Mouse (Mus musculus) liver, adult 2 months (tissue): ENCODE results near the gene Rpgrip1. TPM values are rescaled to one million over a fixed set of nuclear protein-coding genes. Genes with fewer than 3 reads are reported as not detected.
A peak's percentile ranks its signal among the peaks of the same experiment; 100 is the strongest.
"Not testable (repeated sequence)": the region's sequence is repeated elsewhere in the genome, so short reads cannot be mapped to it uniquely, and the experiment has no call there.

Experiments used
- DNase-seq: peaks from one replicate; pipeline ENCODE4 v3.0.0-alpha.2; 2011; ENCODE audit warnings: low read depth, low spot score; ENCODE audit errors: extremely low read depth
- H3K27ac ChIP-seq: fragments of 200-500 bp; replicated peaks from 2 replicates; pipeline ENCODE4 v1.5.1; 2012; ENCODE audit warnings: low read depth, mild to moderate bottlenecking, control low read depth, inconsistent platforms, low read length; ENCODE audit not compliant: insufficient read depth
- H3K27me3 ChIP-seq: fragments of 200-500 bp; 2 replicates; pipeline ENCODE4 v1.6.1; 2012; ENCODE audit warnings: mild to moderate bottlenecking, moderate library complexity, low read length, inconsistent platforms; ENCODE audit not compliant: control insufficient read depth, insufficient read depth
- H3K36me3 ChIP-seq: fragments of 200-500 bp; 2 replicates; pipeline ENCODE4 v1.6.1; 2012; ENCODE audit warnings: low read length, inconsistent platforms; ENCODE audit not compliant: control insufficient read depth, insufficient read depth
- H3K4me1 ChIP-seq: fragments of 200-500 bp; 2 replicates; pipeline ENCODE4 v1.6.1; 2011; ENCODE audit warnings: low read length; ENCODE audit not compliant: control insufficient read depth, insufficient read depth
- H3K4me3 ChIP-seq: fragments of 200-500 bp; 2 replicates; pipeline ENCODE4 v1.5.1; 2011; ENCODE audit warnings: low read depth, mild to moderate bottlenecking, control low read depth, low read length, moderate library complexity; ENCODE audit not compliant: insufficient read depth
- H3K79me2 ChIP-seq: fragments of 200-500 bp; 2 replicates; pipeline ENCODE4 v1.6.1; 2012; ENCODE audit warnings: inconsistent platforms, mild to moderate bottlenecking, low read length, moderate library complexity; ENCODE audit not compliant: control insufficient read depth, insufficient read depth
- H3K9ac ChIP-seq: fragments of 200-500 bp; 2 replicates; pipeline ENCODE4 v1.6.1; 2012; ENCODE audit warnings: low read depth, mild to moderate bottlenecking, control low read depth, inconsistent platforms, low read length
- CTCF ChIP-seq: fragments of 200-500 bp; IDR thresholded peaks from 2 replicates; pipeline ENCODE4 v1.5.1; 2011; ENCODE audit warnings: low read depth, low read length, control low read depth
- POLR2A ChIP-seq: fragments of 200-500 bp; IDR thresholded peaks from 2 replicates; pipeline ENCODE4 v1.6.1; 2011; ENCODE audit warnings: low read length, control low read depth; ENCODE audit not compliant: insufficient read depth; ENCODE audit errors: extremely low read depth
- WGBS: fragments of 180-500 bp; shearing (Covaris S2); methylation state at CpG from one replicate; pipeline ENCODE4 v1.1.7; 2018; 5-methylcytosine and 5-hydroxymethylcytosine counted together
- polyA plus RNA-seq: library from polyadenylated mRNA; depleted of rRNA; stranded (reverse); fragments of >200 nt; gene quantifications from 2 replicates; pipeline ENCODE4 v1.2.3, GENCODE M21; 2012
- total RNA-seq: library from RNA; depleted of rRNA; stranded (reverse); fragments of >200 nt; gene quantifications from 2 replicates; pipeline ENCODE4 v1.2.3, GENCODE M21; 2014

Gene Rpgrip1
- total and polyA plus RNA-seq, 2 experiments: 0.50 to 0.55 TPM

DNA sequence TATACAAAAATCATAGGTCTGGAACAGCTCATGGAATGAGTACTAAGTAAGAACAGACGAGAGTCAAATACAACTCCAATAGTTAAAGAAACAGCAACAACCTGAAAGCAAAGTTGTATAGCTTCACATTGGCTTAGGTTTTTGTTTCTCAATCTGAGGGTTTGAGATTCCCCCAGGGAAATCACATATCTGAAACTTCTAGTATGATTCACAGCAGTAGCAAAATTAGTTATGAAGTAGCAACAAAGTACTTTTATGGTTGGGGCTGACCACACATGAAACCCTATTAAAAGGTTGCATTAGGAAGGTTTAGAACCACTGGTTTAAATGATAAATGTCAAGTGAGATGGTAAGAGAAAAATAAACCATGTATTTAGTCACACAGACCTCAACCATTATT, 16.0 kb upstream of the Rpgrip1 start:
- TF ChIP-seq POLR2A (no peak), CTCF (no peak)
- DNase-seq: no peak
- Histone ChIP-seq H3K9ac (no peak overlapping the region), H3K4me1 (peaks cover 15% of the 10 kb centered on the region), H3K4me3 (no peak overlapping the region), H3K79me2 (peaks cover 19% of the 10 kb centered on the region; the same call in 1 of the 2 replicates), H3K27ac (no peak overlapping the region), H3K36me3 (peaks cover 55% of the 10 kb centered on the region), H3K27me3 (no peaks in the 10 kb centered on the region)
- 57% methylated on average over 1 of the region's 1 CpGs for WGBS

DNA sequence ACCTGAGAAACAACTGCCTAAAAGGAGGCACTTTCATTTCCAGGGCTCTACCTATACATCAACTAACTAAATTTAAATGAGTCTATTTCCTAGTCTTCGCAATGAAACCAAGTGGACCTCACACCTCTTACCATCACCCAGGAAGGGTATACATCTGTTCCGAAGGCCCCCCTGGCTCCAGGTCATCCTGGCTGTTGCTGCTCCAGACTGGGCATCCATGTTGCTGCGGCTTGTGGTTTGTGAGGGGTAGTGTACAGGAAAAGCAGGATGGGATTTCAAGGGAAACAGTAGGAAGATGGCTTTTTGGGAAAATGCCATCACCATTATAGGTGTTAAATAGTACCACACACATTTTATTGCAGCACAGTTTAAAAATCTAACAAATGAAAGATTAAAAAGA, 13.3 kb upstream of the Rpgrip1 start:
- H3K9ac ChIP-seq, H3K27me3 ChIP-seq, H3K27ac ChIP-seq, DNase-seq, H3K4me3 ChIP-seq: not testable (repeated sequence)
- H3K79me2 ChIP-seq: peaks cover 24% of the 10 kb centered on the region; the same call in 1 of the 2 replicates
- H3K4me1 ChIP-seq: peaks cover 23% of the 10 kb centered on the region
- peaks cover 40% of the 10 kb centered on the region for H3K36me3 ChIP-seq
- 96% methylated on average over 3 of the region's 3 CpGs for WGBS

DNA sequence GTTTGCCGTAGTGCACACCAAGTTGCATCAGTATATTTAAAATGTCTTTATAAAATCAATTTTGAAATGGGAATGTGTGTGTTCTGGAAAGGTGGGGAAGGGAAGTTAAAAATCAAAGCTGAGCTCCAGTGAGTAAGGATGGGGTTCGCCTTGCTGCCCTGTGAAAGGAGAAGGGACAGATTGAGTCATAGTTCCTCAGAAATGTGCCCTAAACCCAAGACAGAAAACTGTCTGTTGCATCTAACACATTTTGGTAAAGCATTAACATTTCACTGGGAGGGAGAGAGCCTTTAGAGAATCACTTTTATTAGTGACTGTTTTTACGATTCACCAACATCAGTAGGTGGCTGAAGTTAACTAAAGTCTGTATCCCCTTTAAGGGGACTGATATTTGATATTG, 12.1 kb upstream of the Rpgrip1 start:
- not testable (repeated sequence) for DNase-seq, H3K4me3 ChIP-seq, H3K9ac ChIP-seq, H3K27me3 ChIP-seq, H3K27ac ChIP-seq
- Histone ChIP-seq H3K4me1 (peaks cover 23% of the 10 kb centered on the region), H3K36me3 (peaks cover 29% of the 10 kb centered on the region), H3K79me2 (peaks cover 28% of the 10 kb centered on the region; the same call in 1 of the 2 replicates)
- WGBS: 25% methylated on average over 3 of the region's 3 CpGs

DNA sequence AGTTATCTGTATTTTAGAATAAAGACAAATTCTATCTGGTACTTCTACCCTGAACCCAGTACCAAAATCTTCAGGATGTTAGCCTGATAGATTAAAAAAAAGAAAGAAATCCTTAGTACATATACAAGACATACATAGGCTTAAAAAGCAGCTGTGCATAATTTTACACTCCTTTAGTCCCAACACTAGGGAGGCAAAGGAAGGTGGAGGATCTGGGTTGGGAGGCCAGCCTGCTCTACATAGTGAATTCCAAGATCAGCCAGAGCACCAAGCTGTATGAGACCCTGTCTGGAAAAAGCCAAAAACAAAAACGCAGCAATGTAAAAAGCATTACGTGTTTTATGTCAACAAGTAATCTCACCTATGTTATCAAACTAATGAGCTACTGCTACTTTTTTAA, 10.9 kb upstream of the Rpgrip1 start:
- Histone ChIP-seq H3K9ac (no peak overlapping the region), H3K4me3 (no peak overlapping the region), H3K79me2 (peaks cover 31% of the 10 kb centered on the region; the same call in 1 of the 2 replicates), H3K27ac (no peak overlapping the region), H3K27me3 (no peaks in the 10 kb centered on the region), H3K36me3 (peaks cover 22% of the 10 kb centered on the region), H3K4me1 (peaks cover 19% of the 10 kb centered on the region)
- DNase-seq: no peak
- TF ChIP-seq CTCF: no peak
- TF ChIP-seq POLR2A: no peak
- WGBS: 18% methylated on average over 2 of the region's 2 CpGs

DNA sequence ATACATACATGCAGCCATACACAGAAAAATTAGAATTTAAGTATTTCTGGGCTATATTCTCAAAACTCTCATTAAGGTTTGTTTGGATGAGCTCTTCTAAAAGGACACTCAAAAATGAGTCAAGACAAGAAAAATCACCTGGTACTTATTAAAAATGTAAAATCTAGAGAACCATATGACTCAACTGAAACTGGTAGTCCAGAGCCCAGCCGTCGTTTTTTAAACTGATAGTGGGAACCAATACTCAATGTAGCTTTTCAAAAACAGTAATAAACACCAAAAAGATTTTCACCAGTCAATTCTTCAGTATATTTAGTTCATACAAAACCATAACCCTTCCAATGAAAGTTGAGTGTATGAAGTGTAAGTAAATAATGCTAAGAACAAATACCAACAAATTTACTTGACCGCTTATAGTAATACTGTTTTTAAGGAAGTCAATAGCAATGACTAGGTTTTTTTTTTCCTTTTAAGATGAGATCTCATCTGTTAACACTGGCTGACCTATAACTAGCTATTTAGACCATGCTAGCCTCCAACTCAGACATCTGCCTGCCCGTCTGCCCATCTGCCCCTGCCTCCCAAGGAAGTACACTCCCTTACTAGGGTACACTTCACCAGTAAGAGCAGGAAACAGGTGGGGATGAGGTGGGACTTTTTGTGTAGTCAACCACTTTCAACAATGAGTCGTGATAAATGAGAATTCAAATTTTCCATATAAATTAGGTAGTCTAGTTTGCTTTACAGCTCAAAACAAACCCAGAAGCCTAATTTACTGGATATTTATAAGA, 10.1 kb upstream of the Rpgrip1 start:
- Histone ChIP-seq H3K36me3 (peaks cover 19% of the 10 kb centered on the region), H3K27me3 (no peaks in the 10 kb centered on the region), H3K9ac (peak overlapping the region; percentile 6; the same call in 1 of the 2 replicates), H3K79me2 (peaks cover 31% of the 10 kb centered on the region; the same call in 1 of the 2 replicates), H3K4me3 (no peak overlapping the region), H3K27ac (no peak overlapping the region), H3K4me1 (peaks cover 20% of the 10 kb centered on the region)
- TF ChIP-seq CTCF (no peak), POLR2A (no peak)
- no peak for DNase-seq
- 19% methylated on average over 5 of the region's 5 CpGs for WGBS
